Mouse (Mus musculus): Measurements from ENCODE around the gene Mef2d. TPM values are rescaled to one million over a fixed set of nuclear protein-coding genes. Genes with fewer than 3 reads are reported as not detected.
A peak's percentile ranks its signal among the peaks of the same experiment; 100 is the strongest.

Gene Mef2d
- polyA plus RNA-seq, 1 experiment from 2014 or later = 12.1 TPM

- no peak for ATAC-seq
- Histone ChIP-seq H3K9me3 (replicated peaks) (no peaks in the 10 kb centered on the region), H3K27ac (no peak overlapping the region), H3K9ac (no peak overlapping the region), H3K27me3 (replicated peaks) (no peaks in the 10 kb centered on the region), H3K4me1 (peaks cover 74% of the 10 kb centered on the region), H3K36me3 (peaks cover 41% of the 10 kb centered on the region), H3K4me2 (no peak overlapping the region), H3K4me3 (no peak overlapping the region)
- WGBS (ENCODE audit: insufficient replicate concordance) = 60% methylated on average over 3 of the region's 3 CpGs
Observed at GRCm38 (mm10) chr3:88153290-88154011, 11.3 kb downstream of the Mef2d start.

DNA sequence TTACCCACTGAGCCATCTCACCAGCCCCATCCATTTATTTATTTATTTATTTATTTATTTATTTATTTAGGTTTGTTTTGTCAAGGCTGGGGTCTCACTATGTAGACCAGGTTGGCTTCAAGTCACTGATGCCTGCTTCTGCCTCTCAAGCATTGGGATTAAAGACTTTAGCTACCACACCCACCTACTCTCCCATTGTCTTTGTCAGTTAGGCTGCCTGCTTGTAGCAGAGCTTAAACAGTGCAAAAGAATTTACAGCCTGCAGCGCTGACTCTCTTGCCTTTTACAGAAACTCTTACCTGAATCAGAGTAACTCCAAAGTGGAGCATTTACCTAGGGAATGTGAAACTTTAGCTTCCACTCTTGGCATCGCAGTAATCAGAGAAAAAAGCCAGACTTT is 12.1 kb downstream of the Mef2d start:
- WGBS (ENCODE audit: insufficient replicate concordance) = 70% methylated on average over 2 of the region's 2 CpGs

GRCm38 (mm10) chr3:88156817-88157216 is 14.6 kb downstream of the Mef2d start:
- H3K27me3 ChIP-seq (replicated peaks) = no peaks in the 10 kb centered on the region
- no peak overlapping the region for H3K4me2 ChIP-seq
- no peak overlapping the region for H3K9ac ChIP-seq
- no peak overlapping the region for H3K27ac ChIP-seq
- H3K4me3 ChIP-seq = no peak overlapping the region
- H3K36me3 ChIP-seq = peaks cover 70% of the 10 kb centered on the region
- no peaks in the 10 kb centered on the region for H3K9me3 ChIP-seq (replicated peaks)
- no peak for ATAC-seq
- peaks cover 40% of the 10 kb centered on the region for H3K4me1 ChIP-seq

More for the DNA sequence above, 12.1 kb downstream of the Mef2d start:
- Histone ChIP-seq H3K4me2 (no peak overlapping the region), H3K36me3 (peaks cover 49% of the 10 kb centered on the region), H3K4me3 (no peak overlapping the region), H3K27me3 (replicated peaks) (no peaks in the 10 kb centered on the region), H3K9ac (no peak overlapping the region), H3K27ac (no peak overlapping the region), H3K4me1 (peaks cover 66% of the 10 kb centered on the region), H3K9me3 (replicated peaks) (no peaks in the 10 kb centered on the region)
- no peak for ATAC-seq

DNA sequence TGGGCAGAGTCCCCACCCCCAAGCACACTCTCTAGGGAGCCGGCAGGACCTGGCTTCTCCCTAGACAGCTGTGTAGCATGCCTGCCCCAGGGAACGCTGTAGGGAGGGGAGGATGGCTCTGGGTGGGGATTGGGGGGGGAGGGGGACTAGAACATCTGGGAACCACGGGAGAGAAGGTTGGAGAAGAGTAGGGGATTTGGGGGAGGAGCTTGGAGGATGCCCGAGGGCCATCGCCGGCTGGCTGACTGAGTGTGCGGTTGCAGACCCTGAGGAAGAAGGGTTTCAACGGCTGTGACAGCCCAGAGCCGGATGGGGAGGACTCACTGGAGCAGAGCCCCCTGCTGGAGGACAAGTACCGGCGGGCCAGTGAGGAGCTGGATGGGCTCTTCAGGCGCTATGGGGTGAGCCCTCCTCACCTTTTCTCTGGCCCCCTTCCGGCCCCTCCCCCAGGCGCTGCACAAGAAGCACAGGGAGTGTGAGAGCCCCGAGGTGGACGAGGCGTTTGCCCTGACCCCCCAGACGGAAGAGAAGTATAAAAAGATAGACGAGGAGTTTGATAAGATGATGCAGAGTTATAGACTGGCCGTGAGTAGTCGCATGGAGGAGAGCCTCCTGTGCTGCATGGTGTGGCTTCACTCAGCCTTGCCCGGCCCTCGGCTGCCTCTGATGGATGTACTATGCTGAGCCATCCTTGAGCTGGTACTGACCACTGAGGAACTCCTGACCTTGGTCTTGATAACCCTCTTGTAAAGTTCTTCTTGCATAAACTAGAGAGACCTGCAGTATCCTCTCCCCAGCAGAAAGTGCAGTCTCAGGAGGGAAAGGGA is 15.8 kb downstream of the Mef2d start:
- ATAC-seq = peak; percentile 40; the same call in 1 of the 2 replicates
- H3K27ac ChIP-seq = no peak overlapping the region
- peaks cover 81% of the 10 kb centered on the region for H3K36me3 ChIP-seq

DNA sequence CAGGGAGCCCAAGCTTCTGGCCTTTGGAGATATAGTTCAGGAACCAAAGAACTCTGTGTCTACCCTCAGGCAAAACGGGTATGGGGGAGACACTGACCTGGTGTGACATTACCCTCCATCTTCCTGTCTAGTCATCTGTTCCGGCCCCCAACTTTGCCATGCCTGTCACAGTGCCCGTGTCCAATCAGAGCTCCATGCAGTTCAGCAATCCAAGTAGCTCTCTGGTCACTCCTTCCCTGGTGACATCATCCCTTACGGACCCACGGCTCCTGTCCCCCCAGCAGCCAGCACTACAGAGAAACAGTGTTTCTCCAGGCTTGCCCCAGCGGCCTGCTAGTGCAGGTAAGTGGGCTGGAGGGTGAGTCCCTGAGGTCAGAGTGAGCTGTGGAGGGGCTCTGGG is 16.8 kb downstream of the Mef2d start:
- 82% methylated on average over 6 of the region's 6 CpGs for WGBS (ENCODE audit: insufficient replicate concordance)

More for the DNA sequence above, 15.8 kb downstream of the Mef2d start:
- Histone ChIP-seq H3K4me2 (no peak overlapping the region), H3K9me3 (replicated peaks) (no peaks in the 10 kb centered on the region), H3K27me3 (replicated peaks) (no peaks in the 10 kb centered on the region), H3K4me3 (no peak overlapping the region), H3K9ac (no peak overlapping the region), H3K4me1 (peaks cover 32% of the 10 kb centered on the region)
- 46% methylated on average over 22 of the region's 23 CpGs for WGBS (ENCODE audit: insufficient replicate concordance)

GRCm38 (mm10) chr3:88160856-88161255 is 18.7 kb downstream of the Mef2d start:
- no peaks in the 10 kb centered on the region for H3K9me3 ChIP-seq (replicated peaks)
- H3K27me3 ChIP-seq (replicated peaks) = no peaks in the 10 kb centered on the region
- H3K9ac ChIP-seq = no peak overlapping the region
- no peak for ATAC-seq
- WGBS (ENCODE audit: insufficient replicate concordance) = 71% methylated on average over 6 of the region's 6 CpGs
- H3K4me1 ChIP-seq = peaks cover 15% of the 10 kb centered on the region
- H3K27ac ChIP-seq = no peak overlapping the region
- no peak overlapping the region for H3K4me3 ChIP-seq
- H3K36me3 ChIP-seq = peaks cover 98% of the 10 kb centered on the region
- H3K4me2 ChIP-seq = no peak overlapping the region

More for the DNA sequence above, 16.8 kb downstream of the Mef2d start:
- H3K9me3 ChIP-seq (replicated peaks) = no peaks in the 10 kb centered on the region
- no peak overlapping the region for H3K9ac ChIP-seq
- no peak overlapping the region for H3K4me2 ChIP-seq
- H3K4me3 ChIP-seq = no peak overlapping the region
- no peak for ATAC-seq
- no peaks in the 10 kb centered on the region for H3K27me3 ChIP-seq (replicated peaks)
- H3K27ac ChIP-seq = no peak overlapping the region
- H3K4me1 ChIP-seq = peaks cover 30% of the 10 kb centered on the region
- H3K36me3 ChIP-seq = peaks cover 91% of the 10 kb centered on the region

GRCm38 (mm10) chr3:88162259-88162658 is 20.1 kb downstream of the Mef2d start:
- no peak overlapping the region for H3K4me2 ChIP-seq
- no peak overlapping the region for H3K9ac ChIP-seq
- no peak for ATAC-seq
- no peak overlapping the region for H3K4me3 ChIP-seq
- 0 out of 2 replicates have a peak, but pooled peaks cover 3% of the 10 kb centered on the region for H3K4me1 ChIP-seq
- H3K9me3 ChIP-seq (replicated peaks) = no peaks in the 10 kb centered on the region
- H3K27ac ChIP-seq = no peak overlapping the region
- no peaks in the 10 kb centered on the region for H3K27me3 ChIP-seq (replicated peaks)
- peaks cover 98% of the 10 kb centered on the region for H3K36me3 ChIP-seq
- WGBS (ENCODE audit: insufficient replicate concordance) = 85% methylated on average over 8 of the region's 8 CpGs

DNA sequence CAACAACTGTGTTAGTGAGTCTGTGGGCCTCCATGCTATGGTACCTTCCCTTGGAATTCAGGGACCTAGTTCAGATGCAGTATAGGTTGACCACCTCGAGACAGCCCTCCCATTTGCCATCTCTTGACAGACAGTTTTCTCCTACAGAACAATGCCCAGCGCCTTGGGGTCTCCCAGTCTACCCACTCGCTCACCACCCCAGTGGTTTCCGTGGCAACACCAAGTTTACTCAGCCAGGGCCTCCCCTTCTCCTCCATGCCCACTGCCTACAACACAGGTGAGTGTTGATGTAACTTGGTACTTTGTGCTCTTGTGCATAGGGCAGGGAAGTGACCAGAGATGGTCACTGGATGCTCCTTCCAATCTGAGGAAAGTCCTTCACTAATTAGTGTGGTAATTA is 20.6 kb downstream of the Mef2d start:
- H3K27ac ChIP-seq = no peak overlapping the region
- no peak overlapping the region for H3K4me3 ChIP-seq
- peaks cover 98% of the 10 kb centered on the region for H3K36me3 ChIP-seq
- 0 out of 2 replicates have a peak, but pooled peaks cover 1% of the 10 kb centered on the region for H3K4me1 ChIP-seq
- no peak for ATAC-seq
- no peak overlapping the region for H3K9ac ChIP-seq
- no peak overlapping the region for H3K4me2 ChIP-seq
- no peaks in the 10 kb centered on the region for H3K9me3 ChIP-seq (replicated peaks)
- no peaks in the 10 kb centered on the region for H3K27me3 ChIP-seq (replicated peaks)
- 80% methylated on average over 4 of the region's 4 CpGs for WGBS (ENCODE audit: insufficient replicate concordance)

- Histone ChIP-seq H3K9me3 (replicated peaks) (no peaks in the 10 kb centered on the region), H3K27ac (no peak overlapping the region), H3K36me3 (peaks cover 98% of the 10 kb centered on the region), H3K4me2 (no peak overlapping the region), H3K4me1 (no peaks in the 10 kb centered on the region), H3K9ac (no peak overlapping the region), H3K4me3 (no peak overlapping the region), H3K27me3 (replicated peaks) (no peaks in the 10 kb centered on the region)
- ATAC-seq = no peak
- 78% methylated on average over 3 of the region's 3 CpGs for WGBS (ENCODE audit: insufficient replicate concordance)
Observed at GRCm38 (mm10) chr3:88163847-88164246, 21.7 kb downstream of the Mef2d start.

DNA sequence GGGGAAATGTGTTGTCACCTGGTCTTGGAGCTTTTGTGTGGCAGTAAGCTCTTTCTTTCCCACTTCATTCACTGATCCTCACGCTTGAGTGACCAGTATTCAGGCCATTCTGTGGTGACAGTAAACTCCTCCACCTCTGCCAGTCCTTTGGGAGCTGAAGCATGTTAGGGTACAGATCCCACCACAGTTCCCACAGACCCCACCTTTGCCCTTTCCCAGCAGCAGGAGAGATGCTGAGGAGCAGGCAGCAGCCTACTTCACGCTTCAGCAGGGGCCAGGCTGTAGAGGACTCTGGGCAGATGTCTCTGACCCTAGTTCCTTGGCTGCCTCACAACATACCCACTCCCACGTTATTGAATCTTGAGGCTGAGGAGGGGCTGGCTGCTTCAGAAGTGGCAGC is 22.1 kb downstream of the Mef2d start:
- H3K4me1 ChIP-seq = no peaks in the 10 kb centered on the region
- no peak overlapping the region for H3K27ac ChIP-seq
- 75% methylated on average over 3 of the region's 3 CpGs for WGBS (ENCODE audit: insufficient replicate concordance)
- no peaks in the 10 kb centered on the region for H3K27me3 ChIP-seq (replicated peaks)
- H3K4me2 ChIP-seq = no peak overlapping the region
- no peaks in the 10 kb centered on the region for H3K9me3 ChIP-seq (replicated peaks)
- no peak for ATAC-seq
- H3K4me3 ChIP-seq = no peak overlapping the region
- no peak overlapping the region for H3K9ac ChIP-seq
- peaks cover 98% of the 10 kb centered on the region for H3K36me3 ChIP-seq

DNA sequence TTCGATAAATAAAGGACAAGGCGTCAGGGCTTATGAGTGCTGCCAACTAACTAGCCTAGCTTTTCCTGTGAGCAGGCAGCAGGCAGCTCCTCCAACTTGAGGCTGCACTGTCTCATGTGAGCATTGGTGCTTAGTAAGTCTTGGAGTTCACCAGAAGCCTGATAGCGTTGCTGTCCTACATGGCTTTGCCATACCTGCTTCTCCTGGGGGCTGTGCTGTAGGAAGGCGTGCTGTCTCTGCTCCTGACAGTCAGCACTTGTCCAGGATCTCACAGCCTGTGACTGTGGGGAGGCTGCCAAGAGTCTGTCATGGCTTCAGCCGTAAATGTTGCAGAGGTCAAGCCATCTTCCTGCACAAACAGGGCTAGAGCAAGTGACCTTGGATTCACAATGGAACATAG is 23.9 kb downstream of the Mef2d start:
- Histone ChIP-seq H3K4me1 (no peaks in the 10 kb centered on the region), H3K27me3 (replicated peaks) (no peaks in the 10 kb centered on the region), H3K36me3 (peaks cover 98% of the 10 kb centered on the region), H3K9ac (no peak overlapping the region), H3K27ac (no peak overlapping the region), H3K4me3 (no peak overlapping the region), H3K4me2 (no peak overlapping the region), H3K9me3 (replicated peaks) (no peaks in the 10 kb centered on the region)
- no peak for ATAC-seq
- 78% methylated on average over 5 of the region's 5 CpGs for WGBS (ENCODE audit: insufficient replicate concordance)

GRCm38 (mm10) chr3:88170361-88170760 is 28.2 kb downstream of the Mef2d start:
- no peak overlapping the region for H3K9ac ChIP-seq
- no peak overlapping the region for H3K4me2 ChIP-seq
- H3K36me3 ChIP-seq = peaks cover 90% of the 10 kb centered on the region
- ATAC-seq = no peak
- no peak overlapping the region for H3K4me3 ChIP-seq
- WGBS (ENCODE audit: insufficient replicate concordance) = 77% methylated on average over 5 of the region's 5 CpGs
- H3K4me1 ChIP-seq = no peaks in the 10 kb centered on the region
- H3K27ac ChIP-seq = no peak overlapping the region
- no peaks in the 10 kb centered on the region for H3K27me3 ChIP-seq (replicated peaks)
- no peaks in the 10 kb centered on the region for H3K9me3 ChIP-seq (replicated peaks)
